Mouse (Mus musculus) intestine, postnatal 0 days (tissue): ENCODE measurements around the gene Stxbp1. TPM values are rescaled to one million over a fixed set of nuclear protein-coding genes. Genes with fewer than 3 reads are reported as not detected.

ENCODE experiments used
- ATAC-seq: fragments of 200-750 bp; cut with Nextera tagmentation; 2 replicates; pipeline ENCODE4 v1.8.0; 2017; ENCODE audit warnings: mild to moderate bottlenecking, moderate TSS enrichment, moderate library complexity
- H3K27ac ChIP-seq: fragments of 300-500 bp; sonication (generic); 2 replicates; pipeline ENCODE4 v1.5.1; 2014; ENCODE audit warnings: mild to moderate bottlenecking, low read depth, low read length, moderate library complexity
- H3K27me3 ChIP-seq: fragments of 300-500 bp; sonication (generic); replicated peaks from 2 replicates; pipeline ENCODE4 v1.6.1; 2014; ENCODE audit warnings: low read length, mixed read lengths; ENCODE audit not compliant: control insufficient read depth, insufficient read depth
- H3K36me3 ChIP-seq: fragments of 300-500 bp; sonication (generic); 2 replicates; pipeline ENCODE4 v1.6.1; 2014; ENCODE audit warnings: mild to moderate bottlenecking, moderate library complexity; ENCODE audit not compliant: control insufficient read depth, insufficient read depth
- H3K4me1 ChIP-seq: fragments of 300-500 bp; sonication (generic); replicated peaks from 2 replicates; pipeline ENCODE4 v1.6.1; 2014; ENCODE audit warnings: antibody characterized with exemption, low read length, mixed read lengths; ENCODE audit not compliant: control insufficient read depth, insufficient read depth
- H3K4me2 ChIP-seq: fragments of 300-500 bp; sonication (generic); replicated peaks from 2 replicates; pipeline ENCODE4 v1.6.1; 2014; ENCODE audit warnings: low read depth, mild to moderate bottlenecking, moderate library complexity
- H3K4me3 ChIP-seq: fragments of 300-500 bp; sonication (generic); 2 replicates; pipeline ENCODE4 v1.5.1; 2014; ENCODE audit warnings: low read depth, low read length
- H3K9ac ChIP-seq: fragments of 300-500 bp; sonication (generic); 2 replicates; pipeline ENCODE4 v1.6.1; 2014; ENCODE audit warnings: mild to moderate bottlenecking, low read depth, low read length
- H3K9me3 ChIP-seq: fragments of 300-500 bp; sonication (generic); 2 replicates; pipeline ENCODE4 v1.6.1; 2016; ENCODE audit warnings: mixed run types; ENCODE audit not compliant: control insufficient read depth
- CTCF ChIP-seq: sonication (generic); IDR thresholded peaks from 2 replicates; pipeline ENCODE4 v1.5.1; 2016; ENCODE audit warnings: low read depth, mild to moderate bottlenecking, control low read depth, antibody characterized with exemption, moderate library complexity
- WGBS: fragments of 180-500 bp; shearing (Covaris S2); extraction: QIAGEN DNeasy Blood & Tissue Kit; methylation state at CpG from one replicate; pipeline ENCODE4 v1.1.7; 2014; 5-methylcytosine and 5-hydroxymethylcytosine counted together
- polyA plus RNA-seq: library from polyadenylated mRNA; unstranded; fragments of >200 nt; fragmentation: Nextera tagmentation; extraction: Ambion mirVana; gene quantifications from 2 replicates; pipeline ENCODE4 v1.2.1, GENCODE M21; 2015

The Stxbp1 gene
- polyA plus RNA-seq, 1 experiment from 2014 or later: 12.2 TPM

DNA sequence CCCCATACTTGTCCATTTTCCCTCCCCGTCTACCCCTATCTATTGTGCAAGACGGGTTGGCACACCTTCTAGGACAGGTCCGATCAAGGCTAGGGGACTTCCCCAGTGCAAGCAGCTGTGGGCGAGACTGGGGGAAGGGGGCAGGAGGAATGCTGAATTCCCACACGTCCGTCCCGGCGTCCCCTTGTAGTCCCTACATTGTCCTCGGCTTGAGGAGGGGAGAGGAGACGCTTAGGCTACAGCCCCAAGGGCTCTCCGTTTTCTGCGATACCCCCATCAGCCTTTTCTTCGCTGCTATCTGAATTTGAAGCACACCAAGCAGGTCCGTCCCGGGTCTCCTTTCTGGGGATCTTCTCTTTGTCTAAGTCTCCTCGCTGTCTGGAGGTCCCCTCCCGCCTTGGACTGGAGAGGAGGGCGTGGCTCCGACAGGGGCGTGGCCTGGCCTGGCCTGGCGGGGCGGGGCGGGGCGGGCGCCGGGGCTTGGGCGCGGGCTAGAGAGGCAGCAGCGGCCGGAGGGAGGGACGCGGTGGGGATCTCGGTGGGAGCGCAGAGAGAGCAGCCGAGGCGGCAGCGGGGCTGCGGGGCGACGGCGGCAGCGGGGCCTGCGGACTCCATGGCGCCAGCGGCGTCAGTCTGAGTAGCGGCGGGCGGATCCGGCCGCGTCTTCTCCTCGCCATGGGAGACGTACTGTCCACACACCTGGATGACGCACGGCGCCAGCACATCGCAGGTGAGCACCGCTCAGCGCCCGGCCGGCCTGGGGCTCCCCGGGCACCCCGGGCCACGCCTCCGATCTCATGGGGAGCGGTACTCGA lies 28.8 kb upstream of the Stxbp1 start, which contains the start of gene Fam129b:
Fam129b (plus strand) TSS at position 440 of the 815 bp plus-strand sequence.
- peak within 1 kb of the TSS; percentile 81 for H3K9ac ChIP-seq
- H3K4me2 ChIP-seq: peak within 1 kb of the TSS; percentile 83
- no peaks in the 10 kb centered on the region for H3K27me3 ChIP-seq
- no peaks in the 10 kb centered on the region for H3K9me3 ChIP-seq
- peaks cover 11% of the 10 kb centered on the region for H3K4me1 ChIP-seq
- ATAC-seq: peak; percentile 81
- no peaks in the 10 kb centered on the region for H3K36me3 ChIP-seq
- peak within 1 kb of the TSS; percentile 78 for H3K4me3 ChIP-seq
- H3K27ac ChIP-seq: peak within 1 kb of the TSS; percentile 79
- under 1% methylated on average over 59 of the region's 68 CpGs for WGBS
- no peak for TF ChIP-seq CTCF

DNA sequence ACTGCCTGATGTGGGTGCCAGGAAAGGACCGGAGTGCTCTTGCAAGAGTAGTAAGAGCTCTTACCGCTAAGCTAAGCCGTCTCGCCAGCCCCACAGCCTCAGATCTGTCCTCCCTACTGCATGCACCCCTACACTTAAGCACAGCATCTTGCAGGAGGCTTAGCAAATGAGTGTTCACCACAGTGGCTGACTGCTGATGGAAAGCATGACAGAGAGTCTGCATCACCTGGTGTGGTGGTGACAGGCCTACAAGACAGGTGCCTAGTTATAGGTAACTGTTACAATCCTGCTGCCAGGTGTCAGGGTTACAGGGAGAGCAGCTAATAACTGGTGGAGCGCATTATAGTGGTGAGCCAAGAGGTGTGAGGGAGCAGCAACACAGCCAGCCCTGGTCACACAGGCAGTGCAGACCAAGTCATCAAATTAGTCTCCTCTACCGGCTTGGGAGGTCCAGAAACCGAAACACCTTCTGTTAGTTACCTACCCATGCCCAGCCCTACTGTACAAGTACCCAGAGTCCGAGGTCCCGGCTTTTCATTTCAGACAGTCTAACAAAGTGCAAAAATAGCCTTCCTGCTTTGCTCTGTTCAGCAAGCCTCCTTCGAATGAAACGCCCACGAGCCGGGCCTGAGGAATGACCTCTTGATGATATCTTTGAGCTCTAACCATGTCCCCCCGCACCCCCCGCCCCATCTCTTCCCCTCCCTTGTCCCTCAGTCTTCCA lies 28.1 kb upstream of the Stxbp1 start:
- Histone ChIP-seq H3K36me3 (no peaks in the 10 kb centered on the region), H3K4me1 (peaks cover 9% of the 10 kb centered on the region), H3K4me3 (peak overlapping the region; percentile 78), H3K9me3 (no peaks in the 10 kb centered on the region), H3K9ac (peak overlapping the region; percentile 81; the same call in 1 of the 2 replicates), H3K4me2 (peak overlapping the region; percentile 83), H3K27ac (peak overlapping the region; percentile 79; the same call in 1 of the 2 replicates), H3K27me3 (no peaks in the 10 kb centered on the region)
- TF ChIP-seq CTCF: no peak
- WGBS: 14% methylated on average over 15 of the region's 15 CpGs
- 0 out of 2 replicates have a peak, but pooled peaks have one; percentile 2 for ATAC-seq

DNA sequence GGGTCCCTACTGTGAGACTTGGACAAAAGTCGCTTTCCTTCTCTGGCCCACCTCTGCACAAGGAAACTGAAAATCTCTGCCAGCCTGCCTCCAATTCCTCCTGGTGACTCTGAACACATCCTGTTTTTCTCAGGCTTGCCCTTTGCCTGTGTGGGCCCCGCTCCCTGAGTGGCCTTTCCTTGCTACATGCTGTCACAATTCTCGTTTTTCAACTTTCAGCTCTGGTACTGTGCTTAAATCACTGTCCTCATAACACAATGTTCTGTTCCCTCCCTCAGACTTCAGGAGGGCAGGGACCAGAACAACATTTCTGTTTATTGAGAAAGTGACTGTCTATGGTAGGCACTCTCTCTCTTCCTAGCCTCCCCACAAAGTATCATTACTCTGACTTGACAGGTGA lies 27.0 kb upstream of the Stxbp1 start:
- 58% methylated on average over 3 of the region's 3 CpGs for WGBS
- Histone ChIP-seq H3K4me1 (peaks cover 9% of the 10 kb centered on the region), H3K4me3 (no peak overlapping the region), H3K9ac (no peak overlapping the region), H3K9me3 (no peaks in the 10 kb centered on the region), H3K4me2 (no peak overlapping the region; the same call in 1 of the 2 replicates), H3K27me3 (no peaks in the 10 kb centered on the region), H3K36me3 (no peaks in the 10 kb centered on the region), H3K27ac (no peak overlapping the region)
- TF ChIP-seq CTCF: no peak
- no peak for ATAC-seq

DNA sequence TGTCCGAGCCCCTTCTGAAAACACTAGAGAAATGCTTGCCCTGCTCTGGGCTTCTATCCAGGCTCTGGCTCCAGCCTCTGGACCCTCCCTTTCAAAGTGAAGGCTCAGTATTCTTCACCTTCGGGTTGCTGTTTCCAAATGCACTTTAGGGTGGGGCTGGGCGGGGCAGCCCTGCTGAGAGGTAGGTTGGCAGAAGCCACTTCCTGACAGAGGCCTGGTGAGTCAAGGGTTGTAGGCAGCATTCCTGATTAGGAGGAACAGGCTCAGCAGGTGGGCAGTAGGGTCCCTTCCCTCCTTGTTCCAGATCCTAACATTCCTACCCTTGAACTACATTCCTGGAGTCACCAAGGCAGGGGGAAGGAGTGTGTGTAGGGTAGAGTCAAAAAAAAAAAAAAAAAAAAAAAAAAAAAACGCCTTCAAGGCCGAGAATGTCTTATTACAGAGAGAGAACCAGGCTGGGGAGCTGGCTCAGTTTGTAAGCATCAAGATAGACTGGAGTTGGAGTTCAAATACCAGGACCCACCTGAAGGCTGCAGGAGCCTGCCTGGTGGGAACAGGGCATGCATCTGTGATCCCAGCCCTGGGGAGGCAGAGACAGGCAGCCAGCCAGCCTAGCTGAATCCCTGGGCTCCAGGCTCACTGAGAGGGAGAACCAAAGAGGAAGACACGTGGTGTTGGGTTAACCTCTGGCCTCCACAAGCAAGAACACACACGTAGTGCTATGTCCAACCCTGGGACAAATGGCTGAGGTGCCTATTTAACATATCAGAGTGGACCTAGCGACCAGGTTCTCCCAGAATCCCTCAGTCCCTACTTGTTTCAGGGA lies 23.4 kb upstream of the Stxbp1 start:
- peak; percentile 52 for ATAC-seq
- H3K9ac ChIP-seq: no peak overlapping the region
- TF ChIP-seq CTCF: no peak
- H3K27ac ChIP-seq: no peak overlapping the region
- H3K27me3 ChIP-seq: no peaks in the 10 kb centered on the region
- H3K36me3 ChIP-seq: no peaks in the 10 kb centered on the region
- no peak overlapping the region for H3K4me3 ChIP-seq
- no peaks in the 10 kb centered on the region for H3K9me3 ChIP-seq
- peaks cover 4% of the 10 kb centered on the region; the same call in 1 of the 2 replicates for H3K4me1 ChIP-seq
- WGBS: 30% methylated on average over 8 of the region's 8 CpGs
- 0 out of 2 replicates have a peak overlapping the region, but pooled peaks have one; percentile 7 for H3K4me2 ChIP-seq

DNA sequence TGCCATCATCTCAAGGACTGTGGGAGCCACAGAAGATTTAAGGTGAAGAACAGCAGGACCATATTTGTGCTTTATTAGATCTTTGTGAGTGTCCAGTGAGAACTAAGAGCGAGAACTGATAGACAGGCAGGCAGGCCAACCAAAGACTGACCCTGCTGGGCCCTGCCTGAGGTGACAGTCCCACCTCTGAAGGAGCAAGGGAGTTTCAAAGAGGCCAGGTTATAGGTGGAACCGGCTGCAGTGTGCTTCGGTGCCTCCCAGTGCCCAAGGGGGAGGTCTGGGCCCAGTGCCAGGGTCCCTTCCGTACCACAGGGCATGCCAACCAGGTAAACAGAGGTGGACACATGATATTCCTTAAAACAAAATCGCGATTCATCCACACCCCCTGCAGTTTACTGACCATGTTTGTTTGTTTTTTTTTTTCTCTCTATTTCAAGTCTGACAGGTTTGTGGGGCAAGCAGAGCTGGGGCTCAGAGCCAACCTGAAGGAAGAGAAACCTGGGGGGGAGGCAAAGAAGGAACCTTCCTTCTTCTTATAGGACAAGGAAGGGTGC lies 22.8 kb upstream of the Stxbp1 start:
- ATAC-seq: 0 out of 2 replicates have a peak, but pooled peaks have one; percentile 9
- Histone ChIP-seq H3K9ac (no peak overlapping the region), H3K36me3 (no peaks in the 10 kb centered on the region), H3K4me2 (0 out of 2 replicates have a peak overlapping the region, but pooled peaks have one; percentile 7), H3K27me3 (no peaks in the 10 kb centered on the region), H3K4me1 (peaks cover 4% of the 10 kb centered on the region; the same call in 1 of the 2 replicates), H3K9me3 (no peaks in the 10 kb centered on the region), H3K4me3 (no peak overlapping the region), H3K27ac (no peak overlapping the region)
- WGBS: 40% methylated on average over 6 of the region's 6 CpGs
- TF ChIP-seq CTCF: no peak
